Mouse (Mus musculus) midbrain, embryonic 14.5 days (tissue): ENCODE measurements around the gene Asb5. TPM values are rescaled to one million over a fixed set of nuclear protein-coding genes. Genes with fewer than 3 reads are reported as not detected.

ENCODE experiments used
- ATAC-seq: fragments of 200-750 bp; cut with Nextera tagmentation; 2 replicates; pipeline ENCODE4 v1.8.0; 2017; ENCODE audit warnings: moderate number of reproducible peaks, moderate library complexity; ENCODE audit not compliant: low FRiP score, low TSS enrichment
- DNase-seq: peaks from one replicate; pipeline ENCODE4 v3.0.0-alpha.2; 2015
- H3K27ac ChIP-seq: fragments of 300-500 bp; sonication (generic); replicated peaks from 2 replicates; pipeline ENCODE4 v1.5.1; 2014; ENCODE audit warnings: mild to moderate bottlenecking, low read depth, low read length, moderate library complexity
- H3K27me3 ChIP-seq: fragments of 300-500 bp; sonication (generic); 2 replicates; pipeline ENCODE4 v1.6.1; 2014; ENCODE audit warnings: low read length, control low read depth, mixed read lengths; ENCODE audit not compliant: control insufficient read depth, insufficient read depth
- H3K36me3 ChIP-seq: fragments of 300-500 bp; sonication (generic); 2 replicates; pipeline ENCODE4 v1.6.1; 2014; ENCODE audit warnings: low read length, control low read depth; ENCODE audit not compliant: control insufficient read depth, insufficient read depth
- H3K4me1 ChIP-seq: fragments of 300-500 bp; sonication (generic); 2 replicates; pipeline ENCODE4 v1.6.1; 2014; ENCODE audit warnings: mild to moderate bottlenecking, antibody characterized with exemption, low read length, control low read depth; ENCODE audit not compliant: control insufficient read depth, insufficient read depth
- H3K4me2 ChIP-seq: fragments of 300-500 bp; sonication (generic); 2 replicates; pipeline ENCODE4 v1.6.1; 2014; ENCODE audit warnings: mild to moderate bottlenecking, low read length, moderate library complexity
- H3K4me3 ChIP-seq: fragments of 300-500 bp; sonication (generic); replicated peaks from 2 replicates; pipeline ENCODE4 v1.5.1; 2014; ENCODE audit warnings: low read depth, low read length
- H3K9ac ChIP-seq: fragments of 300-500 bp; sonication (generic); replicated peaks from 2 replicates; pipeline ENCODE4 v1.6.1; 2014; ENCODE audit warnings: mild to moderate bottlenecking, low read length, moderate library complexity
- H3K9me3 ChIP-seq: fragments of 300-500 bp; sonication (generic); 2 replicates; pipeline ENCODE4 v1.6.1; 2016; ENCODE audit warnings: low read length, control low read depth, mixed read lengths; ENCODE audit not compliant: control insufficient read depth
- WGBS: fragments of 180-500 bp; shearing (Covaris S2); extraction: QIAGEN DNeasy Blood & Tissue Kit; methylation state at CpG from one replicate; pipeline ENCODE4 v1.1.7; 2014; 5-methylcytosine and 5-hydroxymethylcytosine counted together
- polyA plus RNA-seq: library from polyadenylated mRNA; unstranded; fragments of >200 nt; fragmentation: Nextera tagmentation; extraction: Ambion mirVana; gene quantifications from 2 replicates; pipeline ENCODE4 v1.2.1, GENCODE M21; 2014

Gene Asb5
- polyA plus RNA-seq, 1 experiment from 2014 or later: 5.9 TPM

DNA sequence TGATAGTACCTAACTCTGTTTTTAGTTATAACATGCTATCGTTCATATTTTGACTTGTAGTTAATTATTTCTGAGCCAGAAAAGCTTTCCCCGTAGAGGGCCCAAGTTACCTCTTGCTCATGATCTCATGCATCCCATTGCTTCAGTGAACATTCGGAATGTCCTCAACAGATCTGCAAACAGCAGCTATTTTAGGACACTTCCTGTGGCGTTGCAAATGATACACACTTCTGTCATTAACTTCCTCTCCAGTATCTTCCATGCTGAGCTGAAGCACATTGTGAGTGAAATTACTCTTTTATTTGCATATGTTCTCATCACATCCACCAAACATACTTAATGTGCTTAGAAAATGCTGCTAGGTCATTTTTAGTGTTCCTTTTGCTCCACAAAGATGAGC lies 32.8 kb downstream of the Asb5 start:
- H3K9me3 ChIP-seq: no peaks in the 10 kb centered on the region
- H3K9ac ChIP-seq: no peak overlapping the region
- ATAC-seq: no peak
- H3K27ac ChIP-seq: no peak overlapping the region
- no peaks in the 10 kb centered on the region for H3K27me3 ChIP-seq
- H3K4me1 ChIP-seq: no peaks in the 10 kb centered on the region
- no peak overlapping the region for H3K4me3 ChIP-seq
- no peak for DNase-seq
- H3K4me2 ChIP-seq: no peak overlapping the region
- H3K36me3 ChIP-seq: no peaks in the 10 kb centered on the region
- 91% methylated on average over 4 of the region's 4 CpGs for WGBS

DNA sequence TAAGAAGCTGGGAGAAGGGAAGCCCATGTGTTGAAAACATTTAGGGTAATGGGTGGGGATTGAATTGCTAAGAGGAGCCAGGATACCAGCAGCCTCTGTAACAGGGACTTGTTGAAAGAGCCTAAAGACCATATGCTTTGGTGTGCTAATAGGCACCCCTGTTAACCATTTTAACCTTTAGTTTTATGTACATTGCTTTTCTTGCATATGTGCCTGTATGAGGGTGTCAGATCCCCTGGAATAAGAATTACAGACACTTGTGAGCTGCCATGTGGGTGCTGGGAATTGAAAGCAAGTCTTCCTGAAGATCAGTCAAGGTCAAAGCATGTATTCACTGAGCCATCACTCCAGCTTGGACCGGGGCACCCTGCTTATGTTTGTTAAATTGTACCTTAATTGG lies 35.8 kb downstream of the Asb5 start:
- Histone ChIP-seq H3K27me3 (no peaks in the 10 kb centered on the region), H3K36me3 (no peaks in the 10 kb centered on the region), H3K9ac (no peak overlapping the region), H3K4me2 (no peak overlapping the region), H3K4me1 (no peaks in the 10 kb centered on the region), H3K27ac (no peak overlapping the region), H3K9me3 (no peaks in the 10 kb centered on the region), H3K4me3 (no peak overlapping the region)
- no peak for ATAC-seq
- 96% methylated on average over 1 of the region's 1 CpGs for WGBS
- no peak for DNase-seq

DNA sequence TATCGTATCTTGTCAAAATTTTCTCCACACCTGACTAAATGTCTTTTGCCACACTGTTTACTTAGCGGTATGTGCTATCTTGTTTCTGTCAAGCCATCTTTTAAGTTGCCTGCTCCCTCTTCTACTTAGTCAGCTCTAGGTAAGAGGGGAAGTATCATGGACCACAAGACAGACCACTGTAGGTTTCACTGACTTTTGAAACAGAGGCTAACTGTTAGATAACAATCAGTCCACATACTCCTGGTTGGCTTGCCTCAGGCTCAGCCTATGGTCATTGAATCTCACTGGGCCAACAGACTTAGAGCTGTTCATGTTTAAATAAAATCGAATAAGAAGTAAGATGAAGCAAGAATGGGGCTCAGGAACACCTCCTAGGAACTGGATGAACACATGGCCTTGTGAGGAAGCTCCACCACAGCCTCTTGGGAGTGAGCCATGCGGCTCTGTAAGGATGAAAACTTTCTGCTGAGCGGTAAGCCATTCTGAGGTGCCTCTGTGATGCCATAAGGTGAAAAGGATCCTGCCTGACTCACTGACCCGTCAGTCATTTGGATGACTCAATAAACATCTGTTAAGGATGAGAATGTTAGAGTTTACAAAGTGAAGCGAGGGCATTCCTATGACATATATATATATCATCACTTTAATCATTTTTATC lies 36.4 kb downstream of the Asb5 start:
- H3K4me2 ChIP-seq: no peak overlapping the region
- ATAC-seq: no peak

DNA sequence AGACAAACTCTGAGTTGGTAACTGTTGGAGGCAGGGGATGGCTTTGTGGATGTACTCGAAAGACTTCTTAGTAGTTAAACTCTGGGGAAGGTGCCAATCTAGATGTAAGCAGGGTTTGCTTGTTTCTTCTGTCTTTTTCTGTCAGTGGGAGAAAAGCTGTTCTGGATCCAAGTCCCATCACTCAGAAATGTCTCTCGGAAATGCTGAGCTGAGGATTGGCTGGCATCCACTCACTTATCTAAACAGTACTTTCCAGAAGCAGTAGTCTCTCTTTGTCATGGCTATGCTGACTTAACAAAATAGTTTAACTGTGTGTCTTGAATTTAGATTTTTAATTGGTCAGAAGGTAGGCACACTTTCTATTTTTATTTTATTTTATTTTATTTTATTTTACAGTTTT lies 37.8 kb downstream of the Asb5 start:
- no peaks in the 10 kb centered on the region for H3K9me3 ChIP-seq
- H3K9ac ChIP-seq: no peak overlapping the region
- no peak overlapping the region for H3K4me3 ChIP-seq
- H3K27ac ChIP-seq: no peak overlapping the region
- no peaks in the 10 kb centered on the region for H3K27me3 ChIP-seq
- WGBS: 87% methylated on average over 2 of the region's 2 CpGs
- no peak for ATAC-seq
- peak; percentile 9 for DNase-seq
- no peak overlapping the region for H3K4me2 ChIP-seq
- no peaks in the 10 kb centered on the region for H3K36me3 ChIP-seq
- H3K4me1 ChIP-seq: no peaks in the 10 kb centered on the region

More for the DNA sequence above, 36.4 kb downstream of the Asb5 start:
- no peaks in the 10 kb centered on the region for H3K4me1 ChIP-seq
- no peaks in the 10 kb centered on the region for H3K9me3 ChIP-seq
- no peak overlapping the region for H3K4me3 ChIP-seq
- no peaks in the 10 kb centered on the region for H3K36me3 ChIP-seq
- no peak for DNase-seq
- H3K27ac ChIP-seq: no peak overlapping the region
- H3K9ac ChIP-seq: no peak overlapping the region
- H3K27me3 ChIP-seq: no peaks in the 10 kb centered on the region
- WGBS: 91% methylated on average over 7 of the region's 7 CpGs

DNA sequence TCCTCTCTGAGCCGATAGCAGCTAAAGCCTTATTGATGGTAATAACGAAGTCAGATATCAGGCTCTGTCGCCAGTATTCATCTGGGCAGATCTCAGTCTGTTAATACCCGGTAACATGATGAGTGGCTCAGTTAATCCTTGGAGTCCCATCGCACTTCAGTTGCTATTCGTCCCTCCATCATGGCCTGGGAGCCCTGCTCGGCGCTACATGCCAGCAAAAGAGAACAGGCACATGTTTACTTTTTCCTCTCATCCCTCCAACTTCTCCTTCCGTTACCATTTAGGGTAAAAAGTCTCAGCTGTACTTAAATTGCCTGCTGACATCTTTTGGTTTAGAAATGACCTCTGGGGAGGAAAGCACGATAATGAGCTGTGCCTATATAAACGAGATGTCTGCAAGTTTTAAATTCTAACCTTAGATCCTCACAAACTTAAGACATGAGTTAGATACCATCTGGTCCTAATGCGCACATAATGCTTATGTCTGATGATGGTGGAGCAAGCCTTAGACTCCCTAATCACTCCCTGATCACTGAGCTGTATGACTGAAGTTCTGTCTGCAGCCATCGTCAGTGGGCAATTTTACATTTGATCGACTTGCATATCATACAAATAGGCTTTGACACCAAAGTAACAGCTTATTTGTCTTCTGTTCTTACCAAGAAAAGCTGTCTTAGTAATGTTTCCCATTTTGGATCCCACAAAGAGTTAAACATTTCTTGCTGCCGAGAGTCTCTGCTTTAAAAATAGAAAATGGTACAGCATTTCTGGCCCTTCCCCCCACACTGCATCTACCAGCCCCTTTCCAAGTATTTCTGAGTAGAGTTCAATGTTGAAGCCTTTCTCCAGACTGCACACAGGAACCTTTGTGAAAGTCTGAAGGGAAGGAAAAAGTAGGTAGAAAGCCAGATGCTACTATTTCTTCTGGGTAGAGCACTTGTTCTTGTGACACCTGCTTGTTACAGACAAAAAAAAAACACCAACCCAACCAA lies 41.5 kb downstream of the Asb5 start:
- H3K4me2 ChIP-seq: no peak overlapping the region
- H3K9me3 ChIP-seq: no peaks in the 10 kb centered on the region
- 64% methylated on average over 15 of the region's 15 CpGs for WGBS

DNA sequence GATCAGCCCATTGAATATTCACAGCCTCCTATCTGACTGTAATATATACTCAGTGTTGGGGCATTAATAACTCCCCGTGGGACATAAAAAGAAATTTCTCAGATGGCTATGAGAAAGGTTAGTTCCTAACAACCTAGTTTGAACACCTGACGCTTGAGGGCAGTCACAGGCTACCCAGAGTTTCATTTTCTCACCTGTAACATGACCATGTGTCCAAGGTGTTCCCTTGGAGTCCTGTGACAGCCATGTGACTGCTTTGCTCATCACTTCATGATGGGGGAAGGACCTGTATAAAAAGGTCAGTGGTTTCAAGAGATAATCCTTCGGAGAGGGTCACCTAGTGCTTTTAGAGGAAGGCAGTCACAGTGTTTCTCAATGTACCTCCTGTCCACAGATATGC lies 52.1 kb downstream of the Asb5 start:
- no peak for ATAC-seq
- Histone ChIP-seq H3K27me3 (no peaks in the 10 kb centered on the region), H3K9me3 (no peaks in the 10 kb centered on the region), H3K27ac (no peak overlapping the region), H3K4me2 (no peak overlapping the region), H3K4me1 (no peaks in the 10 kb centered on the region), H3K4me3 (no peak overlapping the region), H3K9ac (no peak overlapping the region), H3K36me3 (no peaks in the 10 kb centered on the region)
- 85% methylated on average over 3 of the region's 3 CpGs for WGBS
- no peak for DNase-seq

More for the DNA sequence above, 41.5 kb downstream of the Asb5 start:
- no peak for DNase-seq
- no peaks in the 10 kb centered on the region for H3K36me3 ChIP-seq
- no peaks in the 10 kb centered on the region for H3K4me1 ChIP-seq
- no peak overlapping the region for H3K4me3 ChIP-seq
- H3K27ac ChIP-seq: no peak overlapping the region
- no peaks in the 10 kb centered on the region for H3K27me3 ChIP-seq
- ATAC-seq: no peak
- no peak overlapping the region for H3K9ac ChIP-seq

DNA sequence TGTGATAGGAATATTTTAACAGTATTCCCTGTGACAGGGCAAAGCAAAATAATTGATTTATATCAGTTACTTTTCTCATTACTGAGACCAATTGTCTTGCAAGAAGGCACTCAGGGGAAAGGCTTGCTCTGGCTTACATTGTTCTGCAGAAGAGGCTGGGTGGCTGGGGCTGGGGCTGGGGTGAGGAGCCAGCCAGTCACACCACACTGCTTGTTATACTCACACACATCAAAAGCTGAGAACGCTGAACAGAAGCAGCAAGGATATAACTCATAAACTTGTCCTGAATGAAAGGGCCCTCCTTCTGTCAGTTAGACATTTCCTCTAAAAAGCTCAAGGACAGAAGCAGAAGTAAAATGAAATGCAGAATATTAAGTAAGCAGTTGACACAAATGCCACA lies 53.5 kb downstream of the Asb5 start:
- H3K36me3 ChIP-seq: no peaks in the 10 kb centered on the region
- no peak for DNase-seq
- H3K4me3 ChIP-seq: no peak overlapping the region
- no peaks in the 10 kb centered on the region for H3K4me1 ChIP-seq
- H3K27ac ChIP-seq: no peak overlapping the region
- 37% methylated on average over 1 of the region's 1 CpGs for WGBS
- H3K9ac ChIP-seq: no peak overlapping the region
- H3K9me3 ChIP-seq: no peaks in the 10 kb centered on the region
- H3K27me3 ChIP-seq: no peaks in the 10 kb centered on the region
- H3K4me2 ChIP-seq: no peak overlapping the region
- ATAC-seq: no peak; the same call in 1 of the 2 replicates

DNA sequence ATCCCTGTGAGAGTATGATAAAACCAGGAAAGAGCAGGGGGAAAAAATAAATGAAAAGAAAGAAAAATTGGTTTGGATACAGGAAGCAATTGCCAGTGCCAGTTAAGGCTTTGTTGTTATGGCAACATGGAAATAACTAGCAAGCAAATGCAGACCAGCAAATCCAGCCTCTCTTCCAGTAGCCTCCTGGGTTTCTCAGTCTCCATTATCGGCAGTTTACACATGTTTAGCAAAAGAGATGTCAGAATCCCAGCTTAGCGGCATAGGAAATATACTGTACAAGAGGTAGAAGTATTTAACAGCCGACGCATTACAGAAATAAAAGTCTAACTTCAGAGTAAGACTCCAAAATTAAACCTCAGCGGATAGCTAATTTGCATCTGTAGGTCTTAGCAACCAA lies 65.3 kb downstream of the Asb5 start:
- Histone ChIP-seq H3K9me3 (no peaks in the 10 kb centered on the region), H3K27ac (no peak overlapping the region), H3K36me3 (no peaks in the 10 kb centered on the region), H3K4me3 (no peak overlapping the region), H3K9ac (no peak overlapping the region), H3K4me2 (no peak overlapping the region), H3K4me1 (no peaks in the 10 kb centered on the region), H3K27me3 (no peaks in the 10 kb centered on the region)
- ATAC-seq (peak; percentile 31; the same call in 1 of the 2 replicates), DNase-seq (peak; percentile 69)
- WGBS: 74% methylated on average over 5 of the region's 5 CpGs
